In genomic region chr8:116192096-116192495, GRCm38 (mm10) we compare ENCODE assay signal across 16 mouse cellular contexts.
"Had no signal": no experiment of that assay in that cellular context is flagged by ENCODE, and none has a peak within 500 bp of the region (broad histone marks: within the 10 kb centered on the region; RNA-seq: fewer than 3 reads in every experiment).

No protein-coding gene starts in this region.

- H3K9ac ChIP-seq: liver, embryonic 15.5 days; lung, embryonic 14.5 days; midbrain, embryonic 15.5 days; neural tube, embryonic 12.5 days had no signal

- H3K4me1 ChIP-seq: liver, embryonic 15.5 days; megakaryocyte, embryonic 14.5 days; midbrain, embryonic 15.5 days had no signal

- DNase-seq: lung, embryonic 14.5 days; lung, postnatal 10 days; retina, postnatal 1 day; right cerebral cortex, postnatal 14 days; thymus, postnatal 36 days had no signal

- H3K9me3 ChIP-seq: limb, embryonic 10.5 days; liver, embryonic 15.5 days; midbrain, embryonic 15.5 days; neural tube, embryonic 12.5 days had no signal

- ATAC-seq: inflammation-experienced regulatory T-cells, adult 6 months; intestine, postnatal 0 days; midbrain, embryonic 15.5 days had no signal

- H3K4me3 ChIP-seq: left cerebral cortex, adult 2 months; limb, embryonic 10.5 days; liver, embryonic 15.5 days; megakaryocyte, embryonic 14.5 days; midbrain, embryonic 15.5 days; neural tube, embryonic 12.5 days had no signal

- H3K36me3 ChIP-seq: limb, embryonic 10.5 days; liver, embryonic 15.5 days; midbrain, embryonic 15.5 days; neural tube, embryonic 12.5 days had no signal

- H3K27me3 ChIP-seq: liver, embryonic 15.5 days; megakaryocyte, embryonic 14.5 days; midbrain, embryonic 15.5 days; neural tube, embryonic 12.5 days had no signal

- H3K27ac ChIP-seq: left cerebral cortex, adult 2 months; limb, embryonic 10.5 days; liver, embryonic 15.5 days; macrophage; midbrain, embryonic 15.5 days; neural tube, embryonic 12.5 days had no signal

- H3K4me2 ChIP-seq: liver, embryonic 11.5 days; liver, embryonic 15.5 days; lung, embryonic 14.5 days; midbrain, embryonic 11.5 days; midbrain, embryonic 15.5 days; neural tube, embryonic 12.5 days had no signal
